Mouse (Mus musculus) central nervous system, embryonic 11.5 days (tissue): ENCODE results near the gene Cdh24. TPM values are rescaled to one million over a fixed set of nuclear protein-coding genes. Genes with fewer than 3 reads are reported as not detected.

ENCODE experiments used
- polyA plus RNA-seq: library from polyadenylated mRNA; depleted of rRNA; stranded (reverse); fragments of >200 nt; gene quantifications from 2 replicates; pipeline ENCODE4 v1.2.3, GENCODE M21; 2012; rRNA removed

Cdh24 gene
- 45.1 and 50.9 TPM in 2 replicates for polyA plus RNA-seq

DNA sequence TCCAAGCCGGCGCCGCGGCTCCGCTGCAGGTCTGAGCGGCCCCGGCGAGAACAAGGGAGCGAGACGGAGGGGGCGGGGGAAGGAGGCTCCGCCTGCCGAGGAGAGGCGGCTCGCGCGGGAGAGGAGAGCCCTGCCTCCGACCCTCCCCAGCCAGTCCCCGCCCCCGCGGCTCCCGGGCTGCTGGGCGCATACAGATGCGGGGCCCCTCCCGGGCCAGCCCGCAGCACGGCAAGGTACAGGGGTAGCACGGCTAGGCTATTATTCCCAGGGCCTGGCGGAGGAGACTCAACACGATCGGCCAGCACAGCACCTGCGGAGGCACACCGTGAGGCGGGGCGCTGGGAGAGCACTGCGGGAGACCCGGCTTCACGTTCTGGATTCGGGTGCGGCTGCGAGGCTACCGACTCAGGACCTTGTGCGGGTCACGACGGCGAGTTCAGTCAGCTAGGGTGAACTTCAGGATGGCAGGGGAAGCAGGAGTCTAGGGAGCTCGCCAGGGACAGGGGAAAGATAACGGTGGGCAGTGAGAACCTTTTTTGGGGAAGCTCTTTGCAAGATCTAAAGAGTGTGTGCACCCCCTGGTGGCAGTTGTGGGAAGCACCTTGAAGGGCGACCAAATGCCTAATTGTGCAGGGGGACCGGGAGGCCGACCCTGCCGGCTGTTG is at the start of gene Cdh24:
Gene Cdh24 (minus strand): TSS at position 60 of the 665 bp plus-strand sequence.

GRCm38 (mm10) chr14:54686522-54687143 is 45.5 kb upstream of the Cdh24 start, which contains the start of gene Acin1:
Acin1 (minus strand) TSS chr14:54686931.

GRCm38 (mm10) chr14:54686063-54686521 is 44.9 kb upstream of the Cdh24 start, which contains the start of gene 1700123O20Rik:
1700123O20Rik (plus strand) TSS chr14:54686216.

GRCm38 (mm10) chr14:54640946-54641304 is 239 bp downstream of the Cdh24 start, which contains the start of gene Gm17606:
Gm17606 (plus strand) TSS chr14:54640952.

GRCm38 (mm10) chr14:54621133-54621532 is 20.0 kb downstream of the Cdh24 start, which contains the start of gene Psmb11:
Psmb11 (plus strand) TSS chr14:54621433.

DNA sequence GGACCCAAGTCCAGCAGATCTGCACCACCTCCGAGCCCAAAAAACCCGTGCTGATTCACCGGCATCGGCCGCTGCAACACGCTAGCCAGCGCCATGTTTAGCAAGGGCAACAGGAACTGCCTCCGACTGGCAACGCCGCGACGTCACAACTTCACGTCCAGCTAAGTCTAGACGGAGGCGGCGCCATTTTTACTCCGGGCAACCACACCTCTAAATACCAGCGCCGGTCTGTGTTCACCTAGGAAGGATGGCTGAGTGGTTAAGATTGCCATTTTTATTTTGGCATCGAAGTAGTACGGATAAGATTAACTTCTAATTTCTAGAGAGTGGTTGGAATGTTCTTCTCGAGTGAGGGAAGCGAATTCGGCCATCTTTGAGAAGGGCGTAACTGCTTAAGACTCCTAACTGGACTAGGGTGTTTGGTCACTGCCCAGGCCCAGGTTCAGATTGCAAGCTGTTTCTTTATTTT is 23.2 kb downstream of the Cdh24 start, which contains the start of gene Psmb5:
Gene Psmb5 (minus strand): TSS at position 126 of the 469 bp plus-strand sequence.

GRCm38 (mm10) chr14:54605752-54606321 is 35.3 kb downstream of the Cdh24 start, which contains the start of gene 4931414P19Rik:
4931414P19Rik (minus strand) TSS chr14:54605993.

Other genes starting within 250 kb of the Cdh24 start
- 3.5 and 5.9 TPM in 2 replicates for gene Slc7a7, start 223.6 kb downstream of the Cdh24 start, polyA plus RNA-seq
- 210 and 357 TPM in 2 replicates for gene Mrpl52, start 214.5 kb downstream of the Cdh24 start, polyA plus RNA-seq
- gene Mmp14, start 209.8 kb downstream of the Cdh24 start, polyA plus RNA-seq: 85.8 and 130 TPM in 2 replicates
- gene Lrp10, start 177.2 kb downstream of the Cdh24 start, polyA plus RNA-seq: 17.4 and 22.5 TPM in 2 replicates
- 12.4 and 13.4 TPM in 2 replicates for gene Rem2, start 165.3 kb downstream of the Cdh24 start, polyA plus RNA-seq
- gene Prmt5, start 123.8 kb downstream of the Cdh24 start, polyA plus RNA-seq: 95.6 and 97.4 TPM in 2 replicates
- 31.8 and 35.7 TPM in 2 replicates for gene Haus4, start 86.7 kb downstream of the Cdh24 start, polyA plus RNA-seq
- 40.6 and 48.1 TPM in 2 replicates for gene Ajuba, start 63.8 kb downstream of the Cdh24 start, polyA plus RNA-seq
- gene 4931414P19Rik, start 35.4 kb downstream of the Cdh24 start, polyA plus RNA-seq: 11.1 and 13.7 TPM in 2 replicates
- gene Psmb5, start 23.3 kb downstream of the Cdh24 start, polyA plus RNA-seq: 240 and 312 TPM in 2 replicates
- 0.10 and 0.24 TPM in 2 replicates for gene Psmb11, start 19.9 kb downstream of the Cdh24 start, polyA plus RNA-seq
- not detected in 2 replicates for gene Gm17606, start 412 bp downstream of the Cdh24 start, polyA plus RNA-seq
- 77.0 and 90.6 TPM in 2 replicates for gene 1700123O20Rik, start 44.9 kb upstream of the Cdh24 start, polyA plus RNA-seq
- gene Acin1, start 45.6 kb upstream of the Cdh24 start, polyA plus RNA-seq: 400 and 680 TPM in 2 replicates
- 0.02 TPM in 1 of 2 replicates, not detected in the other for gene Gm29776, start 57.5 kb upstream of the Cdh24 start, polyA plus RNA-seq
- 0.20 and 0.64 TPM in 2 replicates for gene Cebpe, start 70.8 kb upstream of the Cdh24 start, polyA plus RNA-seq
- 2.7 and 3.1 TPM in 2 replicates for gene Slc7a8, start 140.6 kb upstream of the Cdh24 start, polyA plus RNA-seq
- gene Rnf212b, start 172.8 kb upstream of the Cdh24 start, polyA plus RNA-seq: not detected in 2 replicates
- 8.0 and 11.2 TPM in 2 replicates for gene Homez, start 229.6 kb upstream of the Cdh24 start, polyA plus RNA-seq
- gene Ppp1r3e, start 236.2 kb upstream of the Cdh24 start, polyA plus RNA-seq: 6.4 and 6.8 TPM in 2 replicates
- gene Bcl2l2, start 242.0 kb upstream of the Cdh24 start, polyA plus RNA-seq: 33.6 and 40.4 TPM in 2 replicates
- gene Gm20521, start 242.1 kb upstream of the Cdh24 start, polyA plus RNA-seq: 0.31 and 0.50 TPM in 2 replicates